Mouse (Mus musculus): Measurements from ENCODE around the gene Yap1. TPM values are rescaled to one million over a fixed set of nuclear protein-coding genes. Genes with fewer than 3 reads are reported as not detected.

Yap1 gene
- total RNA-seq, 2 experiments from 2014 or later: 64.7 to 69.2 TPM

DNA sequence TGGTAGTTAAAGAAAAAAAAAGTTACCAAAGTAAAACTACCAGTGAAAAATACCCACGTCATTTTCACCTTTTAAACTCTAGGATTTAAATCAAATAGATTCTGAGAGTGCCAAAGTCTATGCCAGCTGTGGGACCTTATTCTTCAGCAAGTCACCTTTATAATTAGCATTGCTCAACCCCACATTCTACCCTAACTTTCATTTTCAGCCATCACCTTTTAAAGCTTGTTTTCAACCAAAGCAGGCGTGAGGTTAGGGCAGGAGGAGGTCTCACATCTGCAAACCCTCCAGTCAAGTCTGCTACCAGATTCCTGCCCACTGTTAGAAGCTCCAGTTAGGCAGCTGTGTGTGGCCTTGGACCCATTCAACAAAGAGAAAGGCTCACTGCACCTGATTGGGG, 32.4 kb downstream of the Yap1 start:
- no peak for DNase-seq

GRCm38 (mm10) chr9:7967980-7968379, 36.4 kb downstream of the Yap1 start:
- no peak for DNase-seq

DNA sequence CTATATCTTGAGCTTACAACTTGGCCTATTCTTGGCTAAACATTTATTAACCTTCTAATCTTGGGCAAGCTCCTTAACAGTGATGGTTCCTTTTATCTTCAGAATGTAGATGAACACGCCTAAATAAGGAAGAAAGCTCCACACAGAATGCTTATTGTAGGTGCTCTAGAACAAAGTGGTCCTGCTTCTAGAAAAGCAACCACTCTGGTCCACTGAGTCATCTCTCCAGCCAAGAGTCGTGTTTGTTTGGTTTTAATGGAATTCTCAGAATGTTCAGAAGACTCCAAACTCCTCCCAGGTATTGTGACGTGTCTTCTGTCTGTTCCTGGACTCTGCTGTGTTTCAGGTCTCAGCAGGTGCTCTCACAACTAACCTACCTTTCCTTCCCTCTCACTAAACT, 38.8 kb downstream of the Yap1 start:
- no peak for DNase-seq

DNA sequence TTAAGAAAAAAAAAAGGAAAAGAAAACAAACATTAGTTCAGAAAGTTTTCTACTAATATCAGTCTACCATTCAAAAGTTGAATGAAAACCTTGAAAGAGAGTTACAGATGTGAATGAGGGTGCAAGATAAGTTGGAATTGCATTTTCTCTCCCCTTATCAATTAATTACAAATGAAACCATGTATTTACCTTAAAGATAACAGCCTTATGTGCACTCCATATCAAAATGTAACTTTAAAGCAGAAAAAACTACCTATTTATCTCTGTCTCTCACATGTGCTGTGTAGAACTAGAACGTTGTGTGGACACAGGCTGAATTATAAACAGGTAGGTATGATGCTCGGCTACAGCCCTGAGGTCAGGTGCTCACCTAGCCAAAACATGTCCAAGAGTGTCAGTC, 40.5 kb downstream of the Yap1 start:
- no peak for DNase-seq

GRCm38 (mm10) chr9:7962915-7963314, 41.5 kb downstream of the Yap1 start:
- no peak for DNase-seq

DNA sequence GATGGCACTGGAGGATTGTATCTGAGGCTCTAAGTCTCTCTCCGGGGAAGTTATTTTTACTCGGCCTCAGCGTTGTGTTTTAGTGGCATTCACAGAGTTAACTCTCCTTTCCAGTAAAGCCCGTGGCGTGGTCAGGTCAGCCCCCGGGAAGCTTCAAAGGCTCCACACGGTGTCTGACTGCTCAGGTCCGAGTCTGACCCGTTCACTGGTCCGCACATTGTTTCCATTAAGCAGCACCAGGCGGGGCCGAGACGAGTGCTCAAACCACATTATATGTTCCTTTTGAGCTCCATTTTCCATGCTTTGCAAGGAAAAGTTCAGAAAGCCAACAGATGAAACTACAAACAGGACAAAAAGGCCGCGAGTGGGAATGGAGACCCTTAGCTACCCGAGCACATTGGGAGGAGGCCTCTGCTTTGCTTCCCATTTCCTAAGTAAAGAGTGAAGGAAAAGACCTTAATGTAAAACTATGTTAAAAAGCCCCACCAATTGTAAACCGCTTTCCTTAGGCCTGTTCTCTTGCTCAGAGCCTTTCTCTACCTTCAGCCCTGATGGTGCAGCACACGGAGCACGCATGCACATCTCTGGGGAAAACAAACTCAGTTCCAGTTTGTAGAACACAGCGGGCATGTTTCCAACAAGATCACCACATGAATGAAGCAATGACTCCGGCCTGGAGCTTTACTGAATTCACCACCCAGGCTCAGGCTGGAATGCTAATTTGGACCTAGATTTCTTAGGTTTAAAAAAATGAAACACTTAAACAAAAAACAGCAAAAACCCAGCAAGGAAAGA, 42.8 kb downstream of the Yap1 start:
- peak; percentile 36 for DNase-seq

DNA sequence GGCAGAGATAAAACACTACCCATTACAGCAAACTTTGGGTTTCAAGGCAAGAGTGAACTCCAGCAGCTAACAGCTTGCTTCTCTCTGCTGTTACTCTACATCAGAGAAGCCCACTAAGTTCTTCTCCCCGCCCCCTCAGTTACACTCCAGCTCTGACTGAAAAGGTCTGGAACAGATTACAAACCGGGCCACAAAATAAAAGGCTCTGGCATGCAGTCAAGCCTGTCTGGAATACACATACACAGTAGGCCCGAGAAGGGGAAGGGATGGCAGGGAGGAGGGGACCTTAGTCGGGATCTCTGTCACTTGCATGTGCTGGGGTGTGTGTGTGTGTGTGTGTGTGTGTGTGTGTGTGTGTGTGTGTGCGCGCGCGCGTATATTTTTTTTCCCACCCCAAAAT, 44.0 kb downstream of the Yap1 start:
- DNase-seq: peak; percentile 77

- no peak for DNase-seq
These were observed 45.1 kb downstream of the Yap1 start for GRCm38 (mm10) chr9:7959301-7959700.

DNA sequence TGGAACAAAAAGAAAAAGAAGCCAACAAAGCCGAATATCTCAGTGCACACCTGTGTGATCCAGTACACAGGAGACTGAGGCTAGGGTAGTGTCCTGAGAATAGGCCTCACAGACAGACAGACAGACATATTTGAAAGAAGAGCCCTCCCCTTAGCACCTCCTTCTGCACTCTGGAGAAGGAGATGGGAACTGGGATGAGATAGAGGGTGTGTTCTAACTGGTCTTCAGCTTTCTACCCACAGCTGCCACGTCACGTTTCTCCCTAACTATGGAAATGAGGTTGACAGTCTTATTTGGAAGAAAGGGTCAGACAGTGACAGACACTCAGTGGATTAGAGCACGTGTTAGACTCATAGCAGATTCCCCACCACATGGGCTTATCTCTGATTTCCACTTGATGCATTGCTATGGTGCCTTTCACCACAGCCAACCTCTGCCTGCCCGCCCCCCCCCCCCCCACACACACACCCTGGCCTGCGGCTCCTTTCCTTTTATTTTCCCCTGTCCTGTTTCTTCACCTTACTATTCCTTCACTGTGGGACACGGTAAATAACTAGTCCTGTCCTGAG, 46.3 kb downstream of the Yap1 start:
- DNase-seq: no peak

- no peak for DNase-seq
These were observed 47.0 kb downstream of the Yap1 start for GRCm38 (mm10) chr9:7957407-7957806.

- no peak for DNase-seq
These were observed 48.0 kb downstream of the Yap1 start for GRCm38 (mm10) chr9:7956400-7956799.

GRCm38 (mm10) chr9:7952886-7953285, 51.5 kb downstream of the Yap1 start:
- DNase-seq: no peak

- no peak for DNase-seq
These were observed 54.2 kb downstream of the Yap1 start for GRCm38 (mm10) chr9:7950211-7950644.

- DNase-seq: no peak
These were observed 56.5 kb downstream of the Yap1 start for GRCm38 (mm10) chr9:7947946-7948345.

DNA sequence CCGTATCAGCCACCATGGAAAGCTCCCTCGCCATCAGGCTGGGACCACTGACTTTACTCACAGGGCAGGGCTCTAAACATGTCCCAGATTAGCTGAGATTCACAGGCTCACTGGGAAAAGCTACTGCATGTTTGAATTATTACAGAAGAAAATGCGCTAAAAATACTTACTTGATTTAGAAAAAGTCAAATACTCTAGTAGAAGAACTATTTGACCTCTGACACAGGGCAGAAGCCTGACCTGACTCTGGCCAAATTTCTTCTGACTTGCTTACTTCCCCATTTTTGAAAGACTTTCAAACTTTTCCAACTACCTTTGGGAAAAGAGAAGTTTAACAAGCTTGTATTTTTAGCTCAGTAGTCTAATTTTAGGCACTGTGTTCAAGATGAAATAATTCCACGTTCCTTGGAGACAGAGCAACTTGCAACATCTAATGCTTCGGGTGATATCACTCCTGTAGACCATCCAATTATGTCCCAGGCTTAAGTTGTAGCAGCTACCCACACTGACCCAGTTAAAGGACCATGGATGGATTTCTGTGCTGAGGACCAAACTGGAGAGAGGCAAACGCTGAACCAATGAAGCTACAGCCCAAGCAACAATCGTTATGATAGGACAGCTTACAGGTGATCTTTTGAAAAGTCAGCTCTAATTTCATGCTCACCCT, 60.5 kb downstream of the Yap1 start:
- no peak for DNase-seq

DNA sequence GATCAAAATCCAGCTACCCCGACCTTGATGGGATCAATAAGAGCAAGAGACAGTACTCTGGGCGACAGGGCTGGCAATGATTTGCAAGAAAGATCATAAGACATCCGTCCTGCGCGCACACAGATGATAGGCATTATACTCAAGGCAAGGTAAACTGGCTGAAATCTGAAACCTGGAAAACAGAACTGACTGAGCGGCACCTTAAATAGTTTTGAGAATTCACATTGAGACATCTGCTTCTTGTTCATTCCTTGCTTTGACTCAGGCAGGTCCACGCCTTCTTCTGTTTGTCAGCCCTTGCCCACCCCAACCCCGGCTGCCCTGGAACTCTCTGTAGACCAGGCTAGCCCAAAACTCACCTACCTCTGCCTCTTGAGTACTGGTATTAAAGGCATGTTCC, 61.7 kb downstream of the Yap1 start:
- DNase-seq: no peak

GRCm38 (mm10) chr9:7940075-7940474, 64.3 kb downstream of the Yap1 start:
- no peak for DNase-seq

DNA sequence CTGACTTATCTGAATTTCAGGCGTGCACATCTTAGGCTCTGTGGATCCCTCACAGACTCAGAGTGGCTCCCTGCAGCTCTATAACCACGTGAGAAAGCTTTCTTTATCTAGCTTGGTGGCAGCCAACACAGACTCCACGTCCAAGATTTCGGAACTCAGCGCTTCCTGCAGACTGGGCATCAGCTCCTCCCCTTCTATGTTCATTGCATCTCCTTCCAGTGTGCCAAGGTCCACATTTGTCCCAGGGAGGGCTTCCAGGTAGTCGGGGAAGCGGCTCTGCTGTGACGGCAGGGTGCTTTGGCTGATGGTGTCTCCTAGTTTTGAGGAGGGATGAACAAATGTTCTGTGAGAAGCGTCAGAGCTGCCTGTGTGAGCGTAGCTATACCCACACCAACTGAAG, 70.0 kb downstream of the Yap1 start:
- no peak for DNase-seq

DNA sequence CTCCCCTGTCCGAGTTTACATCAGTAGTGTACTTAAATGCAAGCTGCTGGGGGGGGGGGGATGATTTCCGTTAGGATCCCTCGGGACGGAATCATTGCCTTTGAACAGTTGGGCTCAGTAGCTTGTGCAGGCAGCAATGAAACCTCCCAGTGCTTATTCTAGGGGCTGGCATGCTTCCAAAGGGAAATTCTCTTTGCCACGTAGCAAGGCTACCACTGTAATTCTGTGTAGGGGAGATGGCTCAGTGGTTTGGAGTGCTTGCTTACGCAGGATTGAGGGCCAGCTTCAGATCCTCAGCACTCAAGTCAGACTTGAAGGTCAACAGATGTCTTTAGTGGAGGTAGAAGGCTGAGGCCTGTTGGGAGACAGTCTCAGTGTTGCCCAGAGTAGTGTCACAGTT, 74.8 kb downstream of the Yap1 start:
- peak; percentile 51 for DNase-seq

DNA sequence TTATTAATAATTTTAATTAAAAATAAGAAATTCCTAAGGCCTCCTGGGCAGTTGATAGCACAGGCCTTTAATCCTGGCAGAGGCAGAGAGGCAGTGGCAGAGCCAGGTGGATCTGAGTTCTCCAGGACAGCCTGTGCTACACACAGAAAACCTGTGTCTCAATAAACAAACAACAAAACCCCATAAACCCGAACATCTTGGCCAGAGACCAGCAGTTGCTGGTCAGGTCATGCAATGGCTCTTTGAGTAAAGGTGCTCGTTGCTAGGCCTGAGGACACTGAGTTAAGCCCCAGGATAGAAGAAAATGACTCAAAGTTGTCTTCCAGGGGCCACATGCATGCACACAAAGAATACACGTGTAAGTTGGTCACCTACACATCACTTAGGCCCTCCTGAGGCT, 75.5 kb downstream of the Yap1 start:
- no peak for DNase-seq

DNA sequence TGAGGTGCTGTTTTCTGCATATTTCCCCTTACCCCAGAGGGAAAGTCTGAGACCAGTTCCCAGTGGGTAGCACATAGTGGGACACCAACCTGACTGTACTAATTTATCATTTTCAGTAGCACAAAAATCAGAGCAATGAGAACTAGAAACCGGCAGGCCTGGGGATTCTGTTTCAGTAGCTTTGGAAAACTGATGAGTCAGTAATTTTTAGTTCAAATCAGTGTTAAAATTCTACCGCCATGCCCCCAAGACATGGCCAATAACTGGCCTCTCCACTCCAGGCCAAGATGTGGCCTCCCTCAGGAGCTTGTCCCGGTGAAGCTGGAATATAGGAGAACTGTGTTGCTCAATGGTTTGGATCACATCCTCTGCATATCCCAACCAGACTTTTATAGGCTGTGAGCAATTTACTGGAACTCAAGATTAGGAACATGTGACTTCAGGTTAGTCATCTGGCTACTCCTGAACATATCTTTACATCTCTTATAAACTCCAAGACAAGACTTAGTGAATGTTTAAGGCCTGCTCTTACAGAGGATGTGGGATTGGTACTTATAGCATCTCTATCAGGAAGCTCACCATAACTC, 76.1 kb downstream of the Yap1 start:
- DNase-seq: no peak

DNA sequence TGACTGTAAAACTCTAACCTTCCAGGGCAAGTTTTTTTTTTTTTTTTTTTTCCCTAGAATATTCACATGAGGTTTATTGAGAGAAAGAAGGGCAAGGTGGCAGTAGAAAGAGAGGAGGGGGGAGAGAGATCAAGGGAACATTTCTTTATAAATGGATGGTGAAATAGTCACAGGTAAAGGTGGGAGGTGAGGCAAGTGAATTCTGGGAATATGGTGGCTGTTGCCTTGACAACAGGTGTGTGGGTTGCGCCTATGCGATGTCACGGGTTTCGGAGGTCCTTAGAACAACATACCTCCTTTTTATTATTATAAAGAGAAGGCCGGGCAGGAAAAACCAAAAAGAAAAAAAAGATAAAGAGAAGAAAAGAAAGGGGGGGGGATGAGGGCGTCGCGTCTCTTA, 89.5 kb downstream of the Yap1 start:
- no peak for DNase-seq

DNA sequence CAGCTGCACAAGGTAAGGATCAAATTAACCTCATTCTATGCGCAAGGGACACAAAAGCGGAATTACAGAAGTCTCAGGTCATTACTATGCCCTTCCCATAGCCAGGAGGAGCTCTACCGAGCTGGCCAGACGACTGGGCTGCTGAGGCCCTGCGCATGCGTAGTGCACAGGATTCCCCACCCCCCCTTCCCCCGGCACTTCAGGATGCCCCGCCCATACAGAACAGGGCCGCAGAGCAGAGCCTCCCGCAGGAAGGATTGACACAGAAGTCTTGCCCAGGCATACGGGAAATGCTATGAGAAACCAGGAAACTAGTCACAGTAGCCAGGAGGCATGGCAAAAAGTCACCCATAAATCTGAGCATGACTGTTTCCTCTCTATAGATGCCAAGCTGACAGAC, 89.9 kb downstream of the Yap1 start:
- DNase-seq: peak; percentile 67

DNA sequence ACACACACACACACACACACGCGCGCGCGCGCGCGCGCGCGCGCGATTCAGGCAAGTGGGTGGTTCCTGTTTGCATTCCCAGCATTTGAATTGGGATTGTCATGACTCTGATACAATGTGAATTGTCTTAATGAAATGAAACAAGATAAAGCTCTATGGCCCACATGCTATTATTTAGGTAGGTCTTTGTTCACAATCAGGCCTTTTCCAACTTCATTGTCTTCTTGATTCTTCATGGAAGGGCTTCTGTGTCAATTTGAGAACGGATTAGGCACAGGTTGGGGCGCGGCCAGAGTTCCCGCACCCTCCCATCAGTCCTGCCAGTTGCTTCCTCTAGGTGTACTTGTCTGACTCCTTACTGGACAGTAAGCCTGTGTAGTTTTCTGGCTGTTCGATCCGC, 90.4 kb downstream of the Yap1 start:
- peak; percentile 11 for DNase-seq

All from heart, postnatal 4 days (tissue).